Comparison of ENCODE assay signal across 12 mouse cellular contexts in the genomic region with DNA sequence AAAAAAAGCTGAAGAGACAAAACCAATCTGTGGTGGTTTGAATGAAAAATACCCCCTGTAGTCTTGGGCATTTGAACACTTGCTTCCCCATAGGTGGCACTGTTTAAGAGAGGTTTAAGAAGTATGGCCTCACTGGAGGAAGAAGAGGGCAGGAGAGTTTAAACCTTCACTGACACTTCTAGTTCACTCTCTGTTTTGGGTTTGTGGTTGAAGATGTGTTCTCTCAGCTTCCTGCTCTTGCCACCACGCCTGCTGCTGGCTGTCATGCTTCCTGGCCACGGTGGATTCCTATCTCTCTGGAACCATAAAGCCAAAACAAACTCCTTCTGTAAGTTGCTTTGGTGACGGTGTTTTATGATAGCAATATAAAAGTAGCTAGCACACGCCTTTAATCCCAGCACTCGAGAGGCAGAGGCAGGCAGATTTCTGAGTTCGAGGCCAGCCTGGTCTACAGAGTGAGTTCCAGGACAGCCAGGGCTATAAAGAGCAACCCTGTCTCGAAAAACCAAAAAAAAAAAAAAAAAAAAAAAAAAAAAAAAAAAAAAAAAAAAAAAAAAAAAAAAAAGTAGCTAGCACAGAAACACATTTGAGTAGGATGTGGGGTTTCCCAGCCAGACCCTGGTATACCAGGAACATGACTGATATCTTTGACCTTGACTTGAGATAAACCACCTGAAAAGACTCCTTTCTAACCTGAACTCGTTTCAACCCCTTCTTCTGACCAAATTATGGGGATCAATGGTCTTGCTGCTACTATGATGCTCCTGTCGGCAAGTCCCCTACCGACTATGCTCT.
"Had no signal": no experiment of that assay in that cellular context is flagged by ENCODE, and none has a peak within 500 bp of the region (broad histone marks: within the 10 kb centered on the region; RNA-seq: fewer than 3 reads in every experiment).

No protein-coding gene starts in this region.

- H3K27ac ChIP-seq: kidney, postnatal 0 days; left cerebral cortex, adult 2 months; liver, embryonic 13.5 days; midbrain, embryonic 13.5 days had no signal

- H3K27me3 ChIP-seq: liver, embryonic 13.5 days; midbrain, embryonic 13.5 days had no signal

- H3K4me2 ChIP-seq: liver, embryonic 13.5 days; midbrain, embryonic 13.5 days had no signal

- H3K4me1 ChIP-seq: liver, embryonic 13.5 days; midbrain, embryonic 13.5 days had no signal

- H3K9me3 ChIP-seq: liver, embryonic 13.5 days; midbrain, embryonic 13.5 days had no signal

- H3K9ac ChIP-seq: liver, embryonic 13.5 days; midbrain, embryonic 13.5 days had no signal

- DNase-seq: kidney, adult 2 months; kidney, postnatal 36 days; liver, embryonic 13.5 days; lung, adult 2 months; lung, postnatal 14 days; lung, postnatal 4 days; thymus, adult 2 months; thymus, postnatal 14 days; thymus, postnatal 4 days had no signal

- H3K36me3 ChIP-seq: liver, embryonic 13.5 days; midbrain, embryonic 13.5 days had no signal

- ATAC-seq: midbrain, embryonic 13.5 days had no signal

- H3K4me3 ChIP-seq: left cerebral cortex, adult 2 months; liver, embryonic 13.5 days; midbrain, embryonic 13.5 days had no signal
